Mouse (Mus musculus) monocyte, adult 59 days (primary cell): ENCODE measurements around the gene Gm21083. TPM values are rescaled to one million over a fixed set of nuclear protein-coding genes. Genes with fewer than 3 reads are reported as not detected.

ENCODE experiments used
- total RNA-seq, 2 experiments: library from RNA; stranded (reverse); gene quantifications; one replicate each; pipeline ENCODE4 v1.2.4; 2023

The Gm21083 gene
- not detected for total RNA-seq

GRCm38 (mm10) chr5:15577033-15577432, at the start of gene Gm21083:
Gm21083 (plus strand) TSS chr5:15577333.

GRCm38 (mm10) chr5:15529122-15529521, 48.0 kb upstream of the Gm21083 start, which contains the start of gene Gm21190:
Gm21190 (minus strand) TSS chr5:15529222.

DNA sequence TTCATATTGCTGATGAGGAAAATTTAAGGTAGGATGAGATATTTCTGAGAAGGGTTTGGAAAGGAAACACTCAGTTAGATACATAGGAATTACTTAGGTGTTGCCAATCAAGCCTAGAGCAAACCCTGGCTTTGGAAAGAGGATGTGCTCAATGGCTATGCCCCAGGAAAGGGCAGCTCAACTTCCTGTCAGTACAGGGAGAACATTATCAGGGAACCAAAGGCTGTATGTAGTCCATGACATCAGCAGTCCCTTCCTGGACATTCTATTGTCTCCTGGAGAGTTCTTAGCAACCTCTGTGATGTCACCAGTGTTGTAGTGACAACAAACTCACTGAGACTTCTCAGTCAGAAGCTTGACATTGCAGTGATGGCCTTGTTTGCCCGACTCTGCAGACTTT, 41.6 kb downstream of the Gm21083 start, which contains the start of gene Speer4d:
Speer4d (plus strand) TSS at position 301 of the 400 bp plus-strand sequence.

Other genes starting within 250 kb of the Gm21083 start
- not detected for gene Gm21149, start 100.8 kb upstream of the Gm21083 start, total RNA-seq
- gene Gm21190, start 48.1 kb upstream of the Gm21083 start, total RNA-seq: not detected
- not detected for gene Speer4d, start 41.7 kb downstream of the Gm21083 start, total RNA-seq
- not detected for gene 4930572O03Rik, start 79.7 kb downstream of the Gm21083 start, total RNA-seq
- gene Speer4c, start 136.9 kb downstream of the Gm21083 start, total RNA-seq: not detected